Mouse (Mus musculus): Measurements from ENCODE around the gene Zfp385c. TPM values are rescaled to one million over a fixed set of nuclear protein-coding genes. Genes with fewer than 3 reads are reported as not detected.

Zfp385c gene
- polyA plus RNA-seq, 2 experiments: not detected

DNA sequence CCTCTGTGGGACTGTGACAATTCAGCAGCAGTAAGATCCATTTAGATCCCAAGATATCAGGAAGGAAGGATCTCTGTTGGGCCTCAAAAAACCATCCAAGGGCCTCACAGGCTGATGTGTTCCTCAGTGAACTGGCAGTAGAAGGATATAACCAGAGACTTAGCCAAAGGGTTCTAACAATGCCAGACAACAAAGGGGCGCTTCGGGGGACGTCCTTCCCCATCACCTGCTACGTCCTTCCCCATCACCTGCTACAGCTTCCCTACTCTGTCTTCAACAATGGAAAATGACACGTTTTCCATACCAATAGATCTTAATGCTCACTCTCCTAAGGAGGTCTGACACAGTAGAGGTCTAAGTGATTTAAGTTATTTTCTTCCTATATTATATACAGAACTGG is 75.9 kb downstream of the Zfp385c start:
- TF ChIP-seq EP300 (IDR thresholded peaks at IDR 0.05; ENCODE audit: low read depth): no peak
- TF ChIP-seq CTCF (IDR thresholded peaks at IDR 0.05; ENCODE audit: low read depth): no peak
- Histone ChIP-seq H3K27ac (no peak overlapping the region), H3K36me3 (replicated peaks; ENCODE audit: control insufficient read depth, insufficient read depth, low read depth) (no peaks in the 10 kb centered on the region), H3K9ac (replicated peaks) (no peak overlapping the region), H3K4me1 (replicated peaks; ENCODE audit: control insufficient read depth in 2 of 2, insufficient read depth in 2 of 2, low read length in 1 of 2) (peaks cover 10 to 23% of the 10 kb centered on the region in 2 experiments), H3K27me3 (ENCODE audit: control insufficient read depth, insufficient read depth, low read length) (no peaks in the 10 kb centered on the region), H3K4me2 (ENCODE audit: low read depth) (no peak overlapping the region), H3K9me3 (ENCODE audit: control insufficient read depth, low read length) (no peaks in the 10 kb centered on the region), H3K4me3 (ENCODE audit: insufficient read depth in 1 of 2, low read depth in 2 of 2, low read length in 2 of 2) (no peak overlapping the region)
- ATAC-seq (ENCODE audit: insufficient read depth) (no peak), DNase-seq (ENCODE audit: low read depth in 3 of 3, low spot score in 3 of 3) (no peak)
- 76% methylated on average over 5 of the region's 5 CpGs for WGBS (ENCODE audit: insufficient replicate concordance)

DNA sequence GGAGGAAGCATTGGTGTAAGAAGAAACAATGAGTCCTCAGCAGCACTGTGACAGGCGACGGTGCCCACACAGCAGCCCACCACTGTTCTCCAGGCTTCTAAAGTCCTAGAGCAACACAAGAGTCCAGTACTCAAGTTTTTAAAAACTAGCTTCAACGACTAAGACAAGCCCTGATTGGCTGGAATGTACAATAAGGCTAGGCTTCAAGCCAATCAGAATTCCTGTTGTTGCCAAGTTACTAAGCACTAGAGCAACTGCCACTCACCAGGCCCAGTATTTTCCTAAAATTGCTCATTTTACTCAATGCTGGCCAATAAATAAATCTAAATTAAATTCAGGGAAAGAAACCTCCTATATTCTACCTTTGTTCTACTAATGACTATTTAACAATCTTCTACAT is 79.0 kb downstream of the Zfp385c start:
- Histone ChIP-seq H3K4me2 (ENCODE audit: low read depth) (no peak overlapping the region), H3K36me3 (replicated peaks; ENCODE audit: control insufficient read depth, insufficient read depth, low read depth) (peaks cover 3% of the 10 kb centered on the region; the same call in 1 of the 2 replicates), H3K27me3 (ENCODE audit: control insufficient read depth, insufficient read depth, low read length) (no peaks in the 10 kb centered on the region), H3K4me1 (replicated peaks; ENCODE audit: control insufficient read depth in 2 of 2, insufficient read depth in 2 of 2, low read length in 1 of 2) (peaks cover 7 to 16% of the 10 kb centered on the region in 2 experiments), H3K9me3 (ENCODE audit: control insufficient read depth, low read length) (no peaks in the 10 kb centered on the region), H3K27ac (no peak overlapping the region), H3K9ac (replicated peaks) (no peak overlapping the region), H3K4me3 (ENCODE audit: insufficient read depth in 1 of 2, low read depth in 2 of 2, low read length in 2 of 2) (no peak overlapping the region)
- TF ChIP-seq EP300 (IDR thresholded peaks at IDR 0.05; ENCODE audit: low read depth) (no peak), CTCF (IDR thresholded peaks at IDR 0.05; ENCODE audit: low read depth) (no peak)
- ATAC-seq (ENCODE audit: insufficient read depth) (no peak), DNase-seq (ENCODE audit: low read depth in 3 of 3, low spot score in 3 of 3) (no peak)
- 81% methylated on average over 3 of the region's 3 CpGs for WGBS (ENCODE audit: insufficient replicate concordance)

DNA sequence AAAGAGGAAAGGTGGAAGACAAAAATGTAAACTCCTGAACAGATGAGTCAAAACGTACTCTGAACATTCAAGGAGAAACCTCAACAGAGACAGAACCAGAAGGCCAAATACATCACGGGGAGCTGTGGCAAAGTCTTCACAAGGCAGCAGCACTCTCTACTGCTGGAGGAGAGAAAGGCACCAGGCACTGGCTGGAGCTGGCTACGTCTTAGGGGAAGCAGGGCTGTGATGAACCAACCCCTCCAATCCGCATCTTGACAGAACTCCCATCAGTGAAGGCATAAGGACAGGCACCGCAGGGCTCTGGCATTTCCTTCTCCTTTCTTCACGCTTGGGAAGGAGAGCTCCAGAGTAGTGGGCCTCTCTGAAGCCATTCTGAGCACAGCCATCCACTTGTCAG is 80.6 kb downstream of the Zfp385c start:
- Histone ChIP-seq H3K9me3 (ENCODE audit: control insufficient read depth, low read length) (no peaks in the 10 kb centered on the region), H3K4me2 (ENCODE audit: low read depth) (no peak overlapping the region), H3K27me3 (ENCODE audit: control insufficient read depth, insufficient read depth, low read length) (no peaks in the 10 kb centered on the region), H3K4me3 (ENCODE audit: insufficient read depth in 1 of 2, low read depth in 2 of 2, low read length in 2 of 2) (no peak overlapping the region), H3K9ac (replicated peaks) (no peak overlapping the region), H3K4me1 (replicated peaks; ENCODE audit: control insufficient read depth in 2 of 2, insufficient read depth in 2 of 2, low read length in 1 of 2) (peaks cover 2 to 11% of the 10 kb centered on the region in 2 experiments; a peak in 2 of 4 replicates), H3K27ac (no peak overlapping the region), H3K36me3 (replicated peaks; ENCODE audit: control insufficient read depth, insufficient read depth, low read depth) (peaks cover 4% of the 10 kb centered on the region; the same call in 1 of the 2 replicates)
- ATAC-seq (ENCODE audit: insufficient read depth) (no peak), DNase-seq (ENCODE audit: low read depth in 3 of 3, low spot score in 3 of 3) (no peak)
- TF ChIP-seq EP300 (IDR thresholded peaks at IDR 0.05; ENCODE audit: low read depth): no peak
- no peak for TF ChIP-seq CTCF (IDR thresholded peaks at IDR 0.05; ENCODE audit: low read depth)
- 68% methylated on average over 6 of the region's 6 CpGs for WGBS (ENCODE audit: insufficient replicate concordance)

DNA sequence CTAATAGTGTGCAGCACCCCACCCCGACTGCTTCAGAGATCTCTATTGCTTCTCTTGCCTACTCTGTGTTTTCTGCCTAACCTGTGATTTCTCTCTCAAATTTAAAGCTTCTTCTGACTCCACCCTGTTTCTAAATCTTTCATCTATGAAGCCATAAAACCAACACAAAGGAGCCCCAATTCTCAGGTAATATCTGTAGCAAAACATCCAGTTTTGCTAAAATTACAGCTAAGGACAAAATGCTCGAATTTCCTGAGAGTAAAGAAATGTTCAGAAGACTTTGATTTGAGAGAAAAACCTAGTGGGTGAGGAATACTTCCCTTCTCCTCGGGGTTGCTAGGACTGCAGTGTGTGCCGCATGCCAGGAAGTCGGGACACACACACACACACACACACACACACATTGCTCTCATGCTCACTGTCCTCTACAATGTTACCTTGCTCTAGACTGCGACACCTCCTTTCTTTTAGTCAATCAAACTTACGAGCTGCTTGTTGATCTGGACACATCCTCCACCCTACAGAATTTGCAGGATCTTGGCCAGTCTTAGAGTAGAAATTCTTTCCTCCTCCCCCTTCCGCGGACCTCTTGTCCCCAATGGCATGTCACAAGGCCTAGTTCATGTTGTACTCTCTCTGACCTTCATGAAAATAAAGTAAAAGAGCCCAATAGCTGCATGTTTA is 82.1 kb downstream of the Zfp385c start:
- Histone ChIP-seq H3K4me3 (ENCODE audit: insufficient read depth in 1 of 2, low read depth in 2 of 2, low read length in 2 of 2) (no peak overlapping the region), H3K36me3 (replicated peaks; ENCODE audit: control insufficient read depth, insufficient read depth, low read depth) (peaks cover 4% of the 10 kb centered on the region; the same call in 1 of the 2 replicates), H3K4me2 (ENCODE audit: low read depth) (no peak overlapping the region), H3K27me3 (ENCODE audit: control insufficient read depth, insufficient read depth, low read length) (no peaks in the 10 kb centered on the region), H3K27ac (no peak overlapping the region), H3K9me3 (ENCODE audit: control insufficient read depth, low read length) (no peaks in the 10 kb centered on the region), H3K4me1 (replicated peaks; ENCODE audit: control insufficient read depth in 2 of 2, insufficient read depth in 2 of 2, low read length in 1 of 2) (0 out of 4 replicates have a peak, but pooled peaks cover 0 to 3% of the 10 kb centered on the region in 2 experiments), H3K9ac (replicated peaks) (no peak overlapping the region)
- ATAC-seq (ENCODE audit: insufficient read depth) (no peak), DNase-seq (ENCODE audit: low read depth in 3 of 3, low spot score in 3 of 3) (no peak)
- TF ChIP-seq EP300 (IDR thresholded peaks at IDR 0.05; ENCODE audit: low read depth) (no peak), CTCF (IDR thresholded peaks at IDR 0.05; ENCODE audit: low read depth) (no peak)
- 64% methylated on average over 9 of the region's 9 CpGs for WGBS (ENCODE audit: insufficient replicate concordance)

DNA sequence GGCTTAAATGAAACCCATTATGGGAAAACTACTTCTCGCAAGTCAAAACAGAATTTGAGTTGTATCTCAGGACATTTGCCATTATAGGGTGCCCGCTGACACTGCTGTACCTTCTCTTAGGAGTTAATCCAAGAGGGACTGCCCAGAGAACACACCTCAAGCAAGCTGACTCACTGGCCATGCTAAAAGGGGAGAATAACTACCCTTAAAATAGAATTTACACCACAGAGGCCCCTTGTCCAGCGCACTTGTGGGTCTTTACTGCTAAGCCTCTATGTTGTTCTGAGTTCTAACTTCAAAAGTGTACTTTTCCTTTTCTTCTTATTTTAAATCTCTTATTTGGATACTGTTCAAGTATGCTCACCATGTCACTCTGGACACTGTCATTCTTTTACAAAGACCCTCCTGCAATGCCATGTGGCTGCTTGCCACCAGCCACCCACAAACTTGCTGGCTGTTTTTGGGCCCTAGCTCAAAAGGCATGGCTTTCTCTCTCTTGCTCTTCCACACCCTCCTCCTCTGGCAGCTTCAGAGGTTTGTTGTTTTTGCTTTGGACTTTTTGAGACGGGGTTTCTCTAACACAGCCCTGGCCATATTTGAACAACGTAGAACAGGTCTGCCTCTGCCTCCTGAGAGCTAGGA is 82.8 kb downstream of the Zfp385c start:
- Histone ChIP-seq H3K27me3 (ENCODE audit: control insufficient read depth, insufficient read depth, low read length) (no peaks in the 10 kb centered on the region), H3K36me3 (replicated peaks; ENCODE audit: control insufficient read depth, insufficient read depth, low read depth) (peaks cover 4% of the 10 kb centered on the region; the same call in 1 of the 2 replicates), H3K4me1 (replicated peaks; ENCODE audit: control insufficient read depth in 2 of 2, insufficient read depth in 2 of 2, low read length in 1 of 2) (0 out of 4 replicates have a peak, but pooled peaks cover 0 to 3% of the 10 kb centered on the region in 2 experiments), H3K9ac (replicated peaks) (no peak overlapping the region), H3K27ac (no peak overlapping the region), H3K9me3 (ENCODE audit: control insufficient read depth, low read length) (no peaks in the 10 kb centered on the region), H3K4me3 (ENCODE audit: insufficient read depth in 1 of 2, low read depth in 2 of 2, low read length in 2 of 2) (no peak overlapping the region), H3K4me2 (ENCODE audit: low read depth) (no peak overlapping the region)
- ATAC-seq (ENCODE audit: insufficient read depth) (no peak), DNase-seq (ENCODE audit: low read depth in 3 of 3, low spot score in 3 of 3) (no peak)
- 73% methylated on average over 5 of the region's 5 CpGs for WGBS (ENCODE audit: insufficient replicate concordance)
- TF ChIP-seq CTCF (IDR thresholded peaks at IDR 0.05; ENCODE audit: low read depth) (no peak), EP300 (IDR thresholded peaks at IDR 0.05; ENCODE audit: low read depth) (no peak)

Measured in liver, embryonic 14.5 days (tissue).